Comparison of ENCODE assay signal across 35 mouse cellular contexts in the genomic region with DNA sequence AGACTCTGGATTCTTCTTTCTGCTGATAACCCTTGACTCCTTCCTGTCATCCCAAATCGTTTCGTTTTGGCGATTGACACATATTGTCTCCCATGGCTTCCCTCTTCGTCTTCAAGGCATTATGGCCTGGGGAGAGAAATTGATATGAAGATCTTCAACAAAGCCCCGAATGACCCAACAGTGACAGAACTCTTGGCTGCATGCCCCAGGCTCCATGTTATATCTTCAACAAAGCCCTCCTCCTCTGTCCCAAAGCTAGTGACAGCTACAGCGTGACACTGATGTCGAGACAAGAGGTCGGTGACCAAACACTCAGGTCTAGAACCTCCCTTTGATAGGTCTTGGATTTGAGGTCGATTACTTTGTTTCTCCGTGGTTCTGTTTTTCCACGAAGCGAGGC.
"Had no signal": no experiment of that assay in that cellular context is flagged by ENCODE, and none has a peak within 500 bp of the region (broad histone marks: within the 10 kb centered on the region; RNA-seq: fewer than 3 reads in every experiment).

No protein-coding gene starts in this region.

- H3K4me2 ChIP-seq: heart, embryonic 11.5 days; heart, embryonic 12.5 days; heart, embryonic 13.5 days; heart, embryonic 15.5 days; hindbrain, embryonic 12.5 days; hindbrain, embryonic 13.5 days; hindbrain, embryonic 14.5 days; hindbrain, embryonic 15.5 days; intestine, embryonic 15.5 days; kidney, embryonic 15.5 days had no signal

- H3K36me3 ChIP-seq: heart, embryonic 12.5 days; heart, embryonic 13.5 days; heart, embryonic 15.5 days; hindbrain, embryonic 10.5 days; hindbrain, embryonic 12.5 days; hindbrain, embryonic 13.5 days; hindbrain, embryonic 15.5 days; intestine, embryonic 15.5 days; kidney, embryonic 15.5 days had no signal

- H3K9me3 ChIP-seq: heart, embryonic 12.5 days; heart, embryonic 13.5 days; heart, embryonic 15.5 days; hindbrain, embryonic 10.5 days; hindbrain, embryonic 12.5 days; hindbrain, embryonic 13.5 days; hindbrain, embryonic 15.5 days; intestine, embryonic 15.5 days; kidney, embryonic 15.5 days had no signal

- DNase-seq: heart, postnatal 10 days; heart, postnatal 14 days; heart, postnatal 36 days; heart, postnatal 4 days; kidney, adult 11 months; kidney, adult 18-20 months; kidney, adult 2 months; kidney, adult 8-10 months; kidney, adult 9 months; kidney, postnatal 10 days; kidney, postnatal 14 days; kidney, postnatal 25 days; kidney, postnatal 36 days; kidney, postnatal 4 days; layer of hippocampus, adult 9-11 months; layer of hippocampus, postnatal 36 days had no signal

- H3K9ac ChIP-seq: heart, embryonic 12.5 days; heart, embryonic 13.5 days; heart, embryonic 15.5 days; hindbrain, embryonic 12.5 days; hindbrain, embryonic 13.5 days; hindbrain, embryonic 14.5 days; hindbrain, embryonic 15.5 days; intestine, embryonic 15.5 days; kidney, embryonic 15.5 days had no signal

- ATAC-seq: hindbrain, embryonic 16.5 days; hindbrain, postnatal 0 days; inflammation-experienced regulatory T-cells, adult 6 months; intestine, embryonic 15.5 days; intestine, embryonic 16.5 days; intestine, postnatal 0 days had no signal

- H3K27me3 ChIP-seq: heart, embryonic 12.5 days; heart, embryonic 13.5 days; heart, embryonic 15.5 days; hindbrain, embryonic 12.5 days; hindbrain, embryonic 15.5 days; intestine, embryonic 15.5 days had no signal

- H3K4me3 ChIP-seq: heart, embryonic 12.5 days; heart, embryonic 13.5 days; heart, embryonic 15.5 days; hindbrain, embryonic 10.5 days; hindbrain, embryonic 12.5 days; hindbrain, embryonic 13.5 days; hindbrain, embryonic 15.5 days; intestine, embryonic 15.5 days; kidney, embryonic 15.5 days; layer of hippocampus, adult 2 months; left cerebral cortex, adult 2 months had no signal

- H3K4me1 ChIP-seq: hindbrain, embryonic 10.5 days; hindbrain, embryonic 12.5 days; hindbrain, embryonic 13.5 days; hindbrain, embryonic 15.5 days; intestine, embryonic 15.5 days had no signal

- H3K27ac ChIP-seq: heart, embryonic 13.5 days; heart, embryonic 15.5 days; hindbrain, embryonic 10.5 days; hindbrain, embryonic 12.5 days; hindbrain, embryonic 13.5 days; hindbrain, embryonic 14.5 days; hindbrain, embryonic 15.5 days; hindbrain, postnatal 0 days; intestine, embryonic 15.5 days; kidney, embryonic 15.5 days; kidney, postnatal 0 days; layer of hippocampus, adult 2 months; left cerebral cortex, adult 2 months had no signal
